Mouse (Mus musculus) hindbrain, embryonic 16.5 days (tissue): ENCODE data around the gene Gm10197. TPM values are rescaled to one million over a fixed set of nuclear protein-coding genes. Genes with fewer than 3 reads are reported as not detected.

Experiments used
- ATAC-seq: fragments of 200-750 bp; cut with Nextera tagmentation; 2 replicates; pipeline ENCODE4 v1.8.0; 2017; ENCODE audit warnings: moderate TSS enrichment, moderate library complexity
- H3K27ac ChIP-seq: fragments of 300-500 bp; sonication (generic); 2 replicates; pipeline ENCODE4 v1.5.1; 2014; ENCODE audit warnings: low read depth, mild to moderate bottlenecking, control low read depth, low read length, moderate library complexity
- H3K27me3 ChIP-seq: fragments of 300-500 bp; sonication (generic); replicated peaks from 2 replicates; pipeline ENCODE4 v1.6.1; 2014; ENCODE audit warnings: low read length; ENCODE audit not compliant: control insufficient read depth, insufficient read depth
- H3K36me3 ChIP-seq: fragments of 300-500 bp; sonication (generic); 2 replicates; pipeline ENCODE4 v1.6.1; 2014; ENCODE audit warnings: mild to moderate bottlenecking, low read length, moderate library complexity, mixed read lengths; ENCODE audit not compliant: control insufficient read depth, insufficient read depth
- H3K4me1 ChIP-seq: fragments of 300-500 bp; sonication (generic); 2 replicates; pipeline ENCODE4 v1.6.1; 2014; ENCODE audit warnings: low read depth, low read length; ENCODE audit not compliant: control insufficient read depth, insufficient read depth
- H3K4me2 ChIP-seq: fragments of 300-500 bp; sonication (generic); 2 replicates; pipeline ENCODE4 v1.6.1; 2014; ENCODE audit warnings: mild to moderate bottlenecking, low read length, control low read depth, moderate library complexity
- H3K4me3 ChIP-seq: fragments of 300-500 bp; sonication (generic); 2 replicates; pipeline ENCODE4 v1.5.1; 2014; ENCODE audit warnings: mild to moderate bottlenecking, low read length, control low read depth, moderate library complexity
- H3K9ac ChIP-seq: fragments of 300-500 bp; sonication (generic); 2 replicates; pipeline ENCODE4 v1.6.1; 2014; ENCODE audit warnings: low read depth, mild to moderate bottlenecking, control low read depth, low read length, moderate library complexity
- H3K9me3 ChIP-seq: fragments of 300-500 bp; sonication (generic); 2 replicates; pipeline ENCODE4 v1.6.1; 2014; ENCODE audit warnings: mild to moderate bottlenecking, low read length, moderate library complexity; ENCODE audit not compliant: control insufficient read depth
- WGBS: fragments of 180-500 bp; shearing (Covaris S2); extraction: QIAGEN DNeasy Blood & Tissue Kit; methylation state at CpG from one replicate; pipeline ENCODE4 v1.1.7; 2014; 5-methylcytosine and 5-hydroxymethylcytosine counted together
- polyA plus RNA-seq: library from polyadenylated mRNA; unstranded; fragments of >200 nt; fragmentation: Nextera tagmentation; extraction: Ambion mirVana; gene quantifications from 2 replicates; pipeline ENCODE4 v1.2.1, GENCODE M21; 2015

The Gm10197 gene
- not detected in 2 replicates for polyA plus RNA-seq

DNA sequence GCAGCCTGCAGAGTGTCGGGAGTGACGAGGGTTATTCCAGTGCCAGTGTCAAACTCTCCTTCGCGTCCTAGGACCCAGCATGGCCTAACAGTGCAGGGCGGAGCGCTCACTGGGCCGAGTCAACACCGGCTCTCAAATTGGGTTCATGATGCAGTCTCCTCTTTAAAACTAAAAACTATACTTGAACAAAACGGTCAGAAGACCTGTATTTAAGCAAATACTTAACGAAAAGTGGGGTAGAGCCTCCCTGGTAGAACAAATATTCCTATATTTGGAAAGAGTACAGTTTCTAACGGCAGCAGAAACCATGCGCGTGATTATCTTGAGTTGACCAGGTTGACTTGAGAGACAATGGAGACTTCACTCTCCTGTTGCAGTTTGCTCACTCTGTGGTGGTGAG, at the start of gene Gm10197:
Gene Gm10197 (minus strand): TSS at position 101 of the 400 bp plus-strand sequence.
- ATAC-seq = no peak

DNA sequence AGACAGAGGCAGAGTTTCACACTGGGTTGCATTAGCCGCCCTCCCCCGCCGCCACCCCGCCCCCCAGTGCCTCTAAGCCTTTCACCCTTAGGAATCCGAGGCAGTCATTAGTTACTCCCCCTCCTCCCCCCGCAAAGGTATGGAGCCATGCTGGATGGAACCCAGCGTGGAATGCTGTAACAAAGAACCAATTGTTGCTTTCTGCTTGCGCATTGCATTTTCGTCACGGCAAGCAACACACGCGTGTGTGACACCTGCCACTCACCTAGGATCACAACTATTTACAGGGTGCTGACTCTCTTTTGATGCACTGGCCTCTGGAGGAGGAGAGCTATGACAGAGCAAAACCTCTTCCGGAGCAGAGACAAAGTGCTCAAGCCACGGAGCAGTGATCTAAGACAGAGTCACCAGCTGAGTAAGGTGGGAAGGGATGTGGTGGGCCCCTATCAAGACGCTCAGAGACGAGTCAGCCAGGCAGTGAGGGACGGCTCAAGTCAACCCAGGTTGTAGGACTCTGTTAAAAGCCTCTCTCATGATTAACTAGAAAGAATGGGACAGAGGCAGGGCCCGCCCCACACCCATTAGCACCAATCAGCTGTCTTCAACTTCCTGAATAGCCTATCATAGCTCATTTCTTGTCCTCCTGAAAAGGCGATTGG, 49.5 kb upstream of the Gm10197 start:
- Histone ChIP-seq H3K27me3 (no peaks in the 10 kb centered on the region), H3K4me2 (peak overlapping the region; percentile 91), H3K36me3 (no peaks in the 10 kb centered on the region), H3K27ac (peak overlapping the region; percentile 57), H3K9me3 (no peaks in the 10 kb centered on the region), H3K4me3 (peak overlapping the region; percentile 49), H3K9ac (peak overlapping the region; percentile 58), H3K4me1 (peaks cover 8% of the 10 kb centered on the region)
- ATAC-seq = peak; percentile 97
- WGBS = 2% methylated on average over 19 of the region's 19 CpGs

More for the DNA sequence above, at the start of gene Gm10197:
- no peaks in the 10 kb centered on the region; the same call in 1 of the 2 replicates for H3K4me1 ChIP-seq
- no peak within 1 kb of the TSS for H3K4me3 ChIP-seq
- H3K4me2 ChIP-seq = no peak within 1 kb of the TSS
- 91% methylated on average over 13 of the region's 13 CpGs for WGBS
- peaks cover 3% of the 10 kb centered on the region; the same call in 1 of the 2 replicates for H3K36me3 ChIP-seq
- no peaks in the 10 kb centered on the region for H3K9me3 ChIP-seq
- no peaks in the 10 kb centered on the region for H3K27me3 ChIP-seq
- H3K9ac ChIP-seq = no peak within 1 kb of the TSS
- no peak within 1 kb of the TSS for H3K27ac ChIP-seq

DNA sequence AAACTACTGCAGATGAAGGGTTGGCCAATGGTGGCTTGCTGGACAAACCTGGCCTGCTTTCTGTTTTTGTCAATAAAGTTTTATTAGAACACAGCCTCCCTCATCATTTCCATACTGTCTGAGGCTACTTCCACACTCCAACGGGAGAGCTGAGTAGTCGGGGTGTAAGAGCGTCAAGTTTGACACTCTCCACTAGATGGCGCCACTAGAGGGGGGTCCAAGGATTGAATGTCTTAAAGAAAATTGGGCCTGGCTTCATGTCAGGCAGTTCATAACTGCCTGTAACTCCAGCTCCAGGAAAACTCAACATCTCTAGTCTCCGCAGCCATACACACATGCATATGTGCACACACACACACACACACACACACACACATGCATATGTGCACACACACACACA, 48.3 kb upstream of the Gm10197 start:
- no peaks in the 10 kb centered on the region for H3K9me3 ChIP-seq
- no peak overlapping the region for H3K27ac ChIP-seq
- ATAC-seq = no peak
- H3K36me3 ChIP-seq = no peaks in the 10 kb centered on the region
- no peak overlapping the region for H3K4me2 ChIP-seq
- H3K9ac ChIP-seq = no peak overlapping the region
- H3K4me3 ChIP-seq = no peak overlapping the region
- 56% methylated on average over 5 of the region's 5 CpGs for WGBS
- H3K27me3 ChIP-seq = no peaks in the 10 kb centered on the region
- H3K4me1 ChIP-seq = peaks cover 8% of the 10 kb centered on the region

DNA sequence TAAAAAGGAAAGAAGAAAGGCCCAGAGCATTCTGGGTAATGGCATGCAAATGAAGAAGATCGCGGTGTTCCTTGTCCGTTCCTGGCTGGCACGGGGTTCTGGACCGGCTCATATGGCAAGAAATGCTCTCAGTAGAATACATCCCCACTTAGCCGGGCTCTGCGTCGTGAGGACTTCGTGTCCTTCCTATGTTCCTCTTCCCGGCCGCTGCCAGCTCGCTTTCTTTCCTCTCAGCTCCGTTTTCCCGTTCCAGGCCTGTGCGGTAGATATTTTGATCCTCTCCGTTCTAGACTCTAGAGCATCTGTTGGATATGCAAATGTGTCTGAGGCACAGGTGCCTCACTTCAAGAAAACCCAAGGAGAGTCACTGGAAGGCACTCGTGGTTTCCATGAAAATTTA, 43.6 kb upstream of the Gm10197 start:
- ATAC-seq = no peak
- Histone ChIP-seq H3K4me2 (no peak overlapping the region), H3K27me3 (no peaks in the 10 kb centered on the region), H3K9me3 (no peaks in the 10 kb centered on the region), H3K4me3 (no peak overlapping the region), H3K9ac (no peak overlapping the region), H3K36me3 (no peaks in the 10 kb centered on the region), H3K27ac (no peak overlapping the region), H3K4me1 (no peaks in the 10 kb centered on the region; the same call in 1 of the 2 replicates)
- 88% methylated on average over 17 of the region's 17 CpGs for WGBS

DNA sequence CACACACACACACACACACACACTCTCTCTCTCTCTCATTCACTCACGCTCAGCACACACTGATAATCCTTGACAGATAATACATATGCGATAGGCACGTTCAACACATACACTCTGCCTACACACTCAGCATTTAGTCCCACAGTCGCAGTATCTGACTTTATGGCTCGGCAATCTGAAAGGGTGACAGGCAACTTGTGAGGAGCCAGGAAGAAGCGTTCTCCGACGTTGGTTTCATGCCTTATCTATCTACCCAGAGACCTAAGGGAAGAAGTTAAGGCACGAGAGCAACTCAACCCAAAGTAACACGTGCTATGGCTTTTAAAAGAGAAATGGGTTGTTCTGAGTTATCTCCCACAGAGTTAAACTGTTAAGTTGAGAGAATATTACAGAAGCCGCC, 43.1 kb upstream of the Gm10197 start:
- Histone ChIP-seq H3K36me3 (no peaks in the 10 kb centered on the region), H3K9ac (no peak overlapping the region), H3K4me2 (no peak overlapping the region), H3K27me3 (no peaks in the 10 kb centered on the region), H3K4me3 (no peak overlapping the region), H3K27ac (no peak overlapping the region), H3K9me3 (no peaks in the 10 kb centered on the region), H3K4me1 (no peaks in the 10 kb centered on the region; the same call in 1 of the 2 replicates)
- no peak for ATAC-seq
- WGBS = 91% methylated on average over 11 of the region's 11 CpGs

DNA sequence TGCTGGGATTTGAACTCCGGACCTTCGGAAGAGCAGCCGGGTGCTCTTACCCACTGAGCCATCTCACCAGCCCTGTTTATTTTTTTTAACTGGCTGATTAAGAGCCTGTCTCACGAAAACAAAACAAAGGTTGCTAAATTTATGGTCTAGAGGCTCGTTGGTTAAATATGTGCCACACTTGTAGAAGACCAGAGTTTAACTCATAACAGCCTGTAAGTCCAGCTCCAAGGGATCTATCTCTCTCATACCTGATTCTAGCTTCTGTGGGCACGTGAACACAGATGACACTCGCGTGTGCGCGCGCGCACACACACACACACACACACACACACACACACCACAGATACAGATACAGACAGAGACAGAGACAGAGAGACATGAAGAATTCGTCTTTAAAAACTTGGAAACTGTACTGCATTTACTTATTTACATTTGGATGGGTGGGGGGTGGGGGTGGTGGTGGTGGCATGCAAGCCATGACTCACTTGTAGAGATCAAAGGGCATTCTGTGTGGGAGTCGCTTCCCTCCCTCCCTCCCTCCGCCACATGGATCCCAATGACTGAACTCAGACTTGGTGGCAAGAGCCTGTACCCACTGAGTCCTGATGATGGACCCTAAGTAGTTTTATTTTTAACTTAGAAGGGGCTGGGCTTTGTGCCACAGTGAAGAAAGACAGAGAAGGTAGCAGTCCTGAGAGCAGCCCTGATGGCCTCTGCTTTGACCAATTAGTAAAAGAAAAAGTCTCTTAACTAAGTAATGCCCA, 42.2 kb upstream of the Gm10197 start:
- H3K4me3 ChIP-seq = no peak overlapping the region
- no peaks in the 10 kb centered on the region for H3K27me3 ChIP-seq
- H3K4me1 ChIP-seq = no peaks in the 10 kb centered on the region; the same call in 1 of the 2 replicates
- no peak overlapping the region for H3K9ac ChIP-seq
- H3K4me2 ChIP-seq = no peak overlapping the region
- 88% methylated on average over 15 of the region's 15 CpGs for WGBS
- ATAC-seq = no peak
- H3K27ac ChIP-seq = no peak overlapping the region
- no peaks in the 10 kb centered on the region for H3K9me3 ChIP-seq
- H3K36me3 ChIP-seq = no peaks in the 10 kb centered on the region

DNA sequence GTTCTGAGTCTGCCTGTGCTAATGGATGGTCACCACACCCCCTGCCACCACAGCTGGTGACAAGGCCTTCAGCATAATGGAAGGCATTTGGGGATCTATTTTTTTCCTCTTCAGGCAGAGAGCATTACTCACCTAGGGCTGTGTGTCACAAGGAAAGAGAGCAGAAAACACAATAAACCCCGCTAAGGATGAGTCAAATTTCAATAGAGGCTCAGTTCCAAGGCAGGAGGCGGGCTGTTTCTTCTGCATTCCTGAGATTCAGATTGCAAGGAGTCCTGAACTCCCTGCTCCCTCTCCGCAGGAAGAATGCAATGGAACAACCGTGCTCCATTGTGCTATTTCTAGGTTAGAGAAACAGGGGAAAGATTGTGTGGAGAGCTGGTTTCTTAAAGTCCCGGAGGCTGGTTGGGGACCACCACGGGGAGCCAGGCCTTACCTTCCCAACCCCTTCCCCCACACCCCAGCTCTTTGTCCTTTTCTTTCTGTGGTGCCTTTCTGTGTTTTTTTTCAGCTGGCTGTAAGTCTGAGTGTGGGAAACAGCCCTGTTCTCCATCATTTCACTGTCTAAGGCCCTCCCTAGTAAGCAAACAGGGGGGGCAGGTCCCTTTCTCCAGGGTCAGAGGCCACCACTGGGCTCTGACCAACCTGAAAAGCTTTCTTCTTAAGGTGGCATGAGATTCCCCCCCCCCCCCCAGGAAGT, 40.7 kb upstream of the Gm10197 start:
- H3K4me3 ChIP-seq = no peak overlapping the region
- H3K9ac ChIP-seq = no peak overlapping the region
- no peak for ATAC-seq
- H3K36me3 ChIP-seq = no peaks in the 10 kb centered on the region
- no peaks in the 10 kb centered on the region for H3K27me3 ChIP-seq
- 12% methylated on average over 6 of the region's 6 CpGs for WGBS
- no peaks in the 10 kb centered on the region; the same call in 1 of the 2 replicates for H3K4me1 ChIP-seq
- H3K9me3 ChIP-seq = no peaks in the 10 kb centered on the region
- H3K27ac ChIP-seq = no peak overlapping the region
- H3K4me2 ChIP-seq = no peak overlapping the region

DNA sequence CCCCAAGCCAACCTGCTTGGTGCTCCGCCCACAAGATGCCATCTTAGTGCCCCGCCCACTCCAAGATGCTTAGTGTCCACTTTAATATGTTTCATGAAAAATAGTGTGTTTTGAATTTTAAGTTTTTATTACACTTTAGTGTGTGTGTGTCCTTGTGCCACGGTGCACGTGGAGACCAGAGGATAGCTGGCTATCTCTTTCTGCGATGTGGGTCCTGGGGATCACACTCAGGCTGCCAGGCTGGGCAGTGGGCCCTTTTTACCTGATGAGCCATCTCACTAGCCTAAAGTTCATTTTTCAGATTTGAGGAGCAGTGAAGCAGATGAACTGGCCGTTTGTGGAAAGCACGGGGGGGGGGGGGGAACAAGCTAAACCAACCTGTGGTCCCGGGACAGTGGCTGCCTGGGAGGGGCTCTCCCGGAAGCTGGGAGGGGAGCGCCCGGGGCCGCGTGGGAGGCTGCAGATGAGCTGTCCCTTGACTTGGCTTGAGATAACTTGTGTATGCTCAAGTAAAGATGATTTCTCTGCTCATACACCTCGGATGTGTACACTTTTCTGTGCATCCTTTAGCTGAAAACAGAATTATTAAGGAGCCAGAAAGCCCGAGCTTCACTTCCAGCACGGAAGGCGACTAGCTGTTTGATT, 38.2 kb upstream of the Gm10197 start:
- no peaks in the 10 kb centered on the region for H3K9me3 ChIP-seq
- no peak overlapping the region for H3K4me2 ChIP-seq
- no peak overlapping the region for H3K27ac ChIP-seq
- no peaks in the 10 kb centered on the region for H3K27me3 ChIP-seq
- no peak for ATAC-seq
- WGBS = 78% methylated on average over 17 of the region's 17 CpGs
- H3K4me1 ChIP-seq = no peaks in the 10 kb centered on the region; the same call in 1 of the 2 replicates
- no peak overlapping the region for H3K9ac ChIP-seq
- no peak overlapping the region for H3K4me3 ChIP-seq
- no peaks in the 10 kb centered on the region for H3K36me3 ChIP-seq
